Mouse (Mus musculus) sigmoid colon, adult 10 weeks (tissue): Measurements from ENCODE around the gene Ick. TPM values are rescaled to one million over a fixed set of nuclear protein-coding genes. Genes with fewer than 3 reads are reported as not detected.

Experiments
- polyA plus RNA-seq: library from polyadenylated mRNA; stranded (reverse); fragments of 350-450 nt; fragmentation: Illumina TruSeq; extraction: RNeasy Lipid Tissue Mini Kit (QIAGEN cat#74804); gene quantifications from one replicate; pipeline ENCODE4 v1.2.3, GENCODE M21; 2014; ENCODE audit warnings: low read depth, low replicate concordance

The Ick gene
- polyA plus RNA-seq, result 98.6 TPM

DNA sequence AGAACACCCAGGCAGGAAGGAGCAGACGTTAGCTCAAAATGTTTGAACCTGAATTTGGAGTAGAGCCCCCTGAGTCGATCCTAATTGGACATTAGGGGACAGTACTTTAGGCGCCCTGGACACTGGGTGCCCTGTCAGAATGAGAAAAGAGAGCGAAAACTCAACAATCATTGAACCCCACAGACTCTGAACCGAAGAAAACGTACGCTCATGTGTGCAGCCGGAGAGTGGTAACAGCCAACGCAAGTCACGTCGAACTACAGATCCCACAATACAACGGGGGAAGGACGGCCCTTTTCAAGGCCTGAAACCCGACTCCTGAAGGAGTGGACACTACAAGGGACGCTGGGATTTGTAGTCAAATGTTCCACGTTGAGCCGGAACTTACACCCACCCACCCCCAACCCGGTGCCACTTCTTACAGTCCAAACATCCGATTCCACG, at the start of gene Ick, which contains the start of gene Fbxo9:
TSS of gene Ick (plus strand) at position 397 of the 444 bp plus-strand sequence.
TSS of gene Fbxo9 (minus strand) at position 270 of the 444 bp plus-strand sequence.

DNA sequence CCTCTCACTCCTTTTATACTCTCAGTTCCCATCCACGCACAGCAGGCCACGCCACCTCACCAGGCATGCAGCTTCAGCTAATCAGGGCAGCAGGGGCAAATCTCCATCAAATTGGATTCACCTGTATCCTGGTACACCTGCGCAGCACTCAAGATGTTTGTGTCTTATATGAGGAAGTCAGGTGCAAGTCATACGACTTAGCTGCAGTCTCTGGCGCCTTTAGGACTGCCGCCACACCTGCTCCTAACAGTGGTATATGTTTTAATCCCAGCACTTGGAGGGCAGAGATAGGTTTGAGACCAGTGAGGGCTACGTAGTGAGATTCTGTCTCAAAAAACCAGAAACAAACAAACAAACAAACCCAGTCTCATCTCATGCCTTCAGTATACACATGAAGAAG, 73.5 kb downstream of the Ick start, which contains the start of gene Gsta4:
TSS of gene Gsta4 (plus strand) at position 301 of the 400 bp plus-strand sequence.

Other genes starting within 250 kb of the Ick start
- 98.0 TPM for gene Elovl5, start 191.8 kb upstream of the Ick start, polyA plus RNA-seq
- not detected for gene Gcm1, start 57.3 kb upstream of the Ick start, polyA plus RNA-seq
- 45.2 TPM for gene Fbxo9, start 127 bp upstream of the Ick start, polyA plus RNA-seq
- gene Gsta4, start 73.6 kb downstream of the Ick start, polyA plus RNA-seq, result 10.4 TPM
- gene Gsta1, start 121.5 kb downstream of the Ick start, polyA plus RNA-seq, result 24.7 TPM
- not detected for gene Gm3776, start 147.9 kb downstream of the Ick start, polyA plus RNA-seq
- not detected for gene Gm10639, start 180.7 kb downstream of the Ick start, polyA plus RNA-seq
- gene Omt2a, start 205.6 kb downstream of the Ick start, polyA plus RNA-seq, result not detected
- not detected for gene Omt2b, start 218.4 kb downstream of the Ick start, polyA plus RNA-seq
- gene Gsta2, start 246.6 kb downstream of the Ick start, polyA plus RNA-seq, result not detected